Mouse (Mus musculus): ENCODE data around the gene Serpina1f.

Gene Serpina1f

GRCm38 (mm10) chr12:103660076-103660475 lies 35.3 kb downstream of the Serpina1f start:
- peak; percentile 67 for DNase-seq

- DNase-seq, result peak; percentile 55
Observed at GRCm38 (mm10) chr12:103659171-103659570, 36.2 kb downstream of the Serpina1f start.

- peak; percentile 75 for DNase-seq
Observed at GRCm38 (mm10) chr12:103657991-103658390, 37.3 kb downstream of the Serpina1f start.

GRCm38 (mm10) chr12:103656848-103657626 lies 38.3 kb downstream of the Serpina1f start, which contains the start of gene Serpina6:
Serpina6 (minus strand) TSS chr12:103657212.
- peak; percentile 89 for DNase-seq

- DNase-seq, result peak; percentile 77
Observed at GRCm38 (mm10) chr12:103655123-103656044, 39.9 kb downstream of the Serpina1f start.

GRCm38 (mm10) chr12:103653836-103654235 lies 41.5 kb downstream of the Serpina1f start:
- peak; percentile 34 for DNase-seq

- DNase-seq, result no peak
Observed at GRCm38 (mm10) chr12:103646314-103646713, 49.0 kb downstream of the Serpina1f start.

GRCm38 (mm10) chr12:103644601-103645000 lies 50.7 kb downstream of the Serpina1f start:
- no peak for DNase-seq

GRCm38 (mm10) chr12:103643818-103644217 lies 51.5 kb downstream of the Serpina1f start:
- DNase-seq, result no peak

GRCm38 (mm10) chr12:103643336-103643735 lies 52.0 kb downstream of the Serpina1f start:
- DNase-seq, result no peak

Measured in heart, adult 11 months (tissue).